Mouse (Mus musculus): ENCODE results near the gene Mrpl55. TPM values are rescaled to one million over a fixed set of nuclear protein-coding genes. Genes with fewer than 3 reads are reported as not detected.

Gene Mrpl55
- polyA plus RNA-seq, 1 experiment from 2014 or later: 87.7 TPM

GRCm38 (mm10) chr11:59248101-59248500, 45.8 kb downstream of the Mrpl55 start:
- no peak for ATAC-seq (ENCODE audit: low FRiP score, low TSS enrichment)
- no peaks in the 10 kb centered on the region for H3K27me3 ChIP-seq (ENCODE audit: control insufficient read depth, insufficient read depth, low read length)
- WGBS: 77% methylated on average over 10 of the region's 10 CpGs
- no peak overlapping the region for H3K27ac ChIP-seq (replicated peaks; ENCODE audit: low read depth, low read length)
- H3K9ac ChIP-seq (replicated peaks; ENCODE audit: low read length): no peak overlapping the region
- no peak overlapping the region for H3K4me3 ChIP-seq (replicated peaks; ENCODE audit: low read depth, low read length)
- H3K4me1 ChIP-seq (ENCODE audit: control insufficient read depth, insufficient read depth, low read length): no peaks in the 10 kb centered on the region
- no peak for DNase-seq
- H3K4me2 ChIP-seq (ENCODE audit: low read length): no peak overlapping the region
- no peaks in the 10 kb centered on the region for H3K9me3 ChIP-seq (ENCODE audit: control insufficient read depth, low read length)
- no peaks in the 10 kb centered on the region for H3K36me3 ChIP-seq (ENCODE audit: control insufficient read depth, insufficient read depth, low read length)

Other genes starting within 250 kb of the Mrpl55 start
- 129 and 130 TPM in 2 replicates for gene Hist3h2a, start 247.8 kb upstream of the Mrpl55 start, polyA plus RNA-seq (2014; fragmentation: Nextera tagmentation; extraction: Ambion mirVana)
- 1.1 and 1.3 TPM in 2 replicates for gene Trim17, start 247.8 kb upstream of the Mrpl55 start, polyA plus RNA-seq (2014; fragmentation: Nextera tagmentation; extraction: Ambion mirVana)
- gene Trim11, start 224.4 kb upstream of the Mrpl55 start, polyA plus RNA-seq (2014; fragmentation: Nextera tagmentation; extraction: Ambion mirVana): 18.6 and 20.8 TPM in 2 replicates
- 0.37 and 0.43 TPM in 2 replicates for gene Obscn, start 66.1 kb upstream of the Mrpl55 start, polyA plus RNA-seq (2014; fragmentation: Nextera tagmentation; extraction: Ambion mirVana)
- gene Iba57, start 38.7 kb upstream of the Mrpl55 start, polyA plus RNA-seq (2014; fragmentation: Nextera tagmentation; extraction: Ambion mirVana): 3.1 and 6.3 TPM in 2 replicates
- gene Gjc2, start 19.3 kb upstream of the Mrpl55 start, polyA plus RNA-seq (2014; fragmentation: Nextera tagmentation; extraction: Ambion mirVana): 0.18 TPM in 1 of 2 replicates, not detected in the other
- gene Guk1, start 10.3 kb upstream of the Mrpl55 start, polyA plus RNA-seq (2014; fragmentation: Nextera tagmentation; extraction: Ambion mirVana): 205 and 261 TPM in 2 replicates
- gene 2310033P09Rik, start 5.8 kb downstream of the Mrpl55 start, polyA plus RNA-seq (2014; fragmentation: Nextera tagmentation; extraction: Ambion mirVana): 23.7 and 26.7 TPM in 2 replicates
- gene Arf1, start 25.8 kb downstream of the Mrpl55 start, polyA plus RNA-seq (2014; fragmentation: Nextera tagmentation; extraction: Ambion mirVana): 594 and 613 TPM in 2 replicates
- 0.43 and 0.46 TPM in 2 replicates for gene Wnt3a, start 88.3 kb downstream of the Mrpl55 start, polyA plus RNA-seq (2014; fragmentation: Nextera tagmentation; extraction: Ambion mirVana)
- 1.6 and 1.7 TPM in 2 replicates for gene Wnt9a, start 104.4 kb downstream of the Mrpl55 start, polyA plus RNA-seq (2014; fragmentation: Nextera tagmentation; extraction: Ambion mirVana)
- gene Prss38, start 173.2 kb downstream of the Mrpl55 start, polyA plus RNA-seq (2014; fragmentation: Nextera tagmentation; extraction: Ambion mirVana): 0.17 TPM in 1 of 2 replicates, not detected in the other
- 15.4 and 16.6 TPM in 2 replicates for gene Jmjd4, start 247.6 kb downstream of the Mrpl55 start, polyA plus RNA-seq (2014; fragmentation: Nextera tagmentation; extraction: Ambion mirVana)
- 525 and 579 TPM in 2 replicates for gene Snap47, start 248.7 kb downstream of the Mrpl55 start, polyA plus RNA-seq (2014; fragmentation: Nextera tagmentation; extraction: Ambion mirVana)